Mouse (Mus musculus): Measurements from ENCODE around the gene Crim1. TPM values are rescaled to one million over a fixed set of nuclear protein-coding genes. Genes with fewer than 3 reads are reported as not detected.

Gene Crim1
- polyA plus RNA-seq, 1 experiment from 2014 or later, result 11.9 TPM

- Histone ChIP-seq H3K36me3 (ENCODE audit: control insufficient read depth, insufficient read depth, low read length) (no peaks in the 10 kb centered on the region; the same call in 1 of the 2 replicates), H3K4me1 (ENCODE audit: control insufficient read depth, insufficient read depth, low read length) (peaks cover 7% of the 10 kb centered on the region; the same call in 1 of the 2 replicates), H3K9ac (ENCODE audit: low read depth, low read length) (no peak overlapping the region), H3K4me2 (ENCODE audit: low read length) (no peak overlapping the region), H3K27me3 (ENCODE audit: control insufficient read depth, insufficient read depth, low read depth, low read length) (no peaks in the 10 kb centered on the region), H3K4me3 (ENCODE audit: low read depth, low read length) (no peak overlapping the region), H3K9me3 (replicated peaks; ENCODE audit: control insufficient read depth, low read length, poor library complexity, severe bottlenecking) (no peaks in the 10 kb centered on the region), H3K27ac (ENCODE audit: low read length) (peak overlapping the region; percentile 9; the same call in 1 of the 2 replicates)
- WGBS, result 65% methylated on average over 12 of the region's 12 CpGs
- peak; percentile 11; the same call in 1 of the 2 replicates for ATAC-seq
Measured at GRCm38 (mm10) chr17:78354871-78355270, 154.8 kb downstream of the Crim1 start.

- no peak for ATAC-seq
- 69% methylated on average over 8 of the region's 8 CpGs for WGBS
- H3K36me3 ChIP-seq (ENCODE audit: control insufficient read depth, insufficient read depth, low read length), result no peaks in the 10 kb centered on the region; the same call in 1 of the 2 replicates
Measured at GRCm38 (mm10) chr17:78355611-78356010, 155.6 kb downstream of the Crim1 start.

GRCm38 (mm10) chr17:78357753-78358152 is 157.7 kb downstream of the Crim1 start:
- no peak for ATAC-seq

More at GRCm38 (mm10) chr17:78355611-78356010, 155.6 kb downstream of the Crim1 start:
- no peak overlapping the region for H3K27ac ChIP-seq (ENCODE audit: low read length)
- no peaks in the 10 kb centered on the region for H3K27me3 ChIP-seq (ENCODE audit: control insufficient read depth, insufficient read depth, low read depth, low read length)
- peaks cover 3% of the 10 kb centered on the region; the same call in 1 of the 2 replicates for H3K4me1 ChIP-seq (ENCODE audit: control insufficient read depth, insufficient read depth, low read length)
- no peaks in the 10 kb centered on the region for H3K9me3 ChIP-seq (replicated peaks; ENCODE audit: control insufficient read depth, low read length, poor library complexity, severe bottlenecking)
- H3K4me3 ChIP-seq (ENCODE audit: low read depth, low read length), result no peak overlapping the region
- no peak overlapping the region for H3K4me2 ChIP-seq (ENCODE audit: low read length)
- H3K9ac ChIP-seq (ENCODE audit: low read depth, low read length), result no peak overlapping the region

DNA sequence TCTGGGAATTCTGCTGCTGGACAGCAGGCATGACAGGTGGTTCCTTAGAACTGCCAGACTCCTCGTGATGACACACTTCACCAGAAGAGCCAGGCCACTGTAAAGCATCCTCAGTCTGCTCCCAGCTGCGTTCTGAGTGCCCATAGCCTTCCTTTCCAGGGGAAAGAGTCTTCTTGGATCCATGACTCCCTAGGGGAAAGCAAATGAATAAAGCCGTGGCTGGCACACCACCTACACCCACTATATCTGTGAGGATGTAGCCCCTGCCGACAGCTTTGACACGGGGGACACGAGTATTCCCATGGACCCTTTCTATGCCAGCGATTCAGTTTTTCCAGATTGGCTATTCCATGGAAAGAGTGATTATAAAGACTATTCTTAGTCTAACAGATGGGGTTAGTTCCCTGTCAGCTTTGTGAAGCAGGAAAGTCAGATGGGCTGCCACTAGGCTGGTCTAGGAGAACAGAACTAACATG is 158.2 kb downstream of the Crim1 start:
- Histone ChIP-seq H3K4me2 (ENCODE audit: low read length) (no peak overlapping the region), H3K4me3 (ENCODE audit: low read depth, low read length) (no peak overlapping the region), H3K36me3 (ENCODE audit: control insufficient read depth, insufficient read depth, low read length) (no peaks in the 10 kb centered on the region; the same call in 1 of the 2 replicates), H3K9ac (ENCODE audit: low read depth, low read length) (no peak overlapping the region), H3K4me1 (ENCODE audit: control insufficient read depth, insufficient read depth, low read length) (0 out of 2 replicates have a peak, but pooled peaks cover 3% of the 10 kb centered on the region), H3K27ac (ENCODE audit: low read length) (no peak overlapping the region), H3K9me3 (replicated peaks; ENCODE audit: control insufficient read depth, low read length, poor library complexity, severe bottlenecking) (no peaks in the 10 kb centered on the region), H3K27me3 (ENCODE audit: control insufficient read depth, insufficient read depth, low read depth, low read length) (no peaks in the 10 kb centered on the region)
- 55% methylated on average over 7 of the region's 7 CpGs for WGBS
- ATAC-seq, result no peak

More at GRCm38 (mm10) chr17:78357753-78358152, 157.7 kb downstream of the Crim1 start:
- Histone ChIP-seq H3K27me3 (ENCODE audit: control insufficient read depth, insufficient read depth, low read depth, low read length) (no peaks in the 10 kb centered on the region), H3K4me3 (ENCODE audit: low read depth, low read length) (no peak overlapping the region), H3K9ac (ENCODE audit: low read depth, low read length) (no peak overlapping the region), H3K9me3 (replicated peaks; ENCODE audit: control insufficient read depth, low read length, poor library complexity, severe bottlenecking) (no peaks in the 10 kb centered on the region), H3K4me1 (ENCODE audit: control insufficient read depth, insufficient read depth, low read length) (0 out of 2 replicates have a peak, but pooled peaks cover 3% of the 10 kb centered on the region), H3K27ac (ENCODE audit: low read length) (no peak overlapping the region), H3K36me3 (ENCODE audit: control insufficient read depth, insufficient read depth, low read length) (no peaks in the 10 kb centered on the region; the same call in 1 of the 2 replicates), H3K4me2 (ENCODE audit: low read length) (no peak overlapping the region)
- 69% methylated on average over 4 of the region's 4 CpGs for WGBS

DNA sequence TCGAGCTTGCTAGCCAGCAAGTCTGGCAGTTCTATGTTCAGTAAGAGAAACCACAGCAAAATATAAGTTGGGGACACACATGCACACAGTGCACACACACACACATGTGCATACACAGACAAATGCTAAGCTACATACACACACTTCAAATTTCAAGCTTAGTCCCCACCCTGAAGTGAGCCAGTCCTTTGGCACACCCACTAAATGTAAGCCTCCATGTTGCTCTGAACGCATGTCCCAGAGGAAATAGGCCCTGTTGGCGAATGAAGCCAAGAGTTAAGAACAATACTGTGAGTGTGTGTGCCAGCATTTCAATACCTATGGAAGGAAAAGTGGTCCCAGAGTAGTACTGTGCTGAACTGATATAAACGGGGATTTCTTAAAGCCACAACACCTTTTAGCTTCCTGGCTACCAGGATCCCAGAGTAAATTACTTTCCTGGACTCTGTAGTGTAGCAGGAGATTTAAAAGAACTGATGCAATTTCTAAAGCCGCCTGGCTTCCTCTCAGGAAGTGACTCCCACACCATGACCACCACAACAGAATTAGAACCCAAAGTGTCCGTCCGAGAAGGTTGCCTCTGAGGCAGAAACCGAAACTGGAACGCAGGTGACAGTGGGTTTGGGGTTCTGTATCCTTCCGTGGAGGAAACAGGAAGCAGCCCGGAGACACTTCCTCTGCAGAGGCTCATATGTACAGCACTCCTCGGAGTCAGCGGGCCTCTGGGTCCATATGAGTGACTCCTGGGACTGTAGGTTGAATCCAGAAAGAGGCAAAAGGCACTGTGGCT is 162.1 kb downstream of the Crim1 start:
- no peaks in the 10 kb centered on the region for H3K27me3 ChIP-seq (ENCODE audit: control insufficient read depth, insufficient read depth, low read depth, low read length)
- WGBS, result 87% methylated on average over 13 of the region's 13 CpGs
- no peak for ATAC-seq
- H3K4me1 ChIP-seq (ENCODE audit: control insufficient read depth, insufficient read depth, low read length), result 0 out of 2 replicates have a peak, but pooled peaks cover 3% of the 10 kb centered on the region
- no peak overlapping the region for H3K9ac ChIP-seq (ENCODE audit: low read depth, low read length)
- no peaks in the 10 kb centered on the region for H3K36me3 ChIP-seq (ENCODE audit: control insufficient read depth, insufficient read depth, low read length)
- H3K9me3 ChIP-seq (replicated peaks; ENCODE audit: control insufficient read depth, low read length, poor library complexity, severe bottlenecking), result no peaks in the 10 kb centered on the region
- no peak overlapping the region for H3K27ac ChIP-seq (ENCODE audit: low read length)
- no peak overlapping the region for H3K4me3 ChIP-seq (ENCODE audit: low read depth, low read length)
- no peak overlapping the region for H3K4me2 ChIP-seq (ENCODE audit: low read length)

GRCm38 (mm10) chr17:78364555-78365302 is 164.7 kb downstream of the Crim1 start:
- 92% methylated on average over 23 of the region's 23 CpGs for WGBS

DNA sequence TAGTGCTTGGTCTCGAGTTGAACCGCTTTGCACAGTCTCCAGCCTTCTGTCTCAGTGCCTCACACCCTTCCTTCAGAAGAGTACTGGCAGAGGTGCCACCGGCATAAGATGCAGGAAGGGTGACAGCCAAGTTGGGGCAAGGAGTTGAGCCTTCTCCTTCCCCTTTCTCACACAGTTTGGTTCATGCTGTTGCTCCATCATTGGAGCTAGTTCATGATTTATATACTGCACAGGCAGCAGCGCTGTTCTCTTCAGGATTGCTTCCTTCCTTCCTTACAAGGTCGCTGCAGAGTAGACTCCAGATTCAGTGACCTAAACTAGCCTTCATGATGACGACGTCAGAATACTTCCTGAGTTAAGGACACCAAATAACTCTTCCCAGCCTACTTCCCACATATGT is 166.0 kb downstream of the Crim1 start:
- H3K9me3 ChIP-seq (replicated peaks; ENCODE audit: control insufficient read depth, low read length, poor library complexity, severe bottlenecking), result no peaks in the 10 kb centered on the region
- no peak overlapping the region for H3K27ac ChIP-seq (ENCODE audit: low read length)
- H3K27me3 ChIP-seq (ENCODE audit: control insufficient read depth, insufficient read depth, low read depth, low read length), result no peaks in the 10 kb centered on the region
- no peak for ATAC-seq
- WGBS, result 93% methylated on average over 7 of the region's 7 CpGs
- H3K36me3 ChIP-seq (ENCODE audit: control insufficient read depth, insufficient read depth, low read length), result peaks cover 10% of the 10 kb centered on the region
- no peak overlapping the region for H3K9ac ChIP-seq (ENCODE audit: low read depth, low read length)
- no peak overlapping the region for H3K4me2 ChIP-seq (ENCODE audit: low read length)
- no peak overlapping the region for H3K4me3 ChIP-seq (ENCODE audit: low read depth, low read length)
- no peaks in the 10 kb centered on the region for H3K4me1 ChIP-seq (ENCODE audit: control insufficient read depth, insufficient read depth, low read length)

More at GRCm38 (mm10) chr17:78364555-78365302, 164.7 kb downstream of the Crim1 start:
- Histone ChIP-seq H3K9me3 (replicated peaks; ENCODE audit: control insufficient read depth, low read length, poor library complexity, severe bottlenecking) (no peaks in the 10 kb centered on the region), H3K36me3 (ENCODE audit: control insufficient read depth, insufficient read depth, low read length) (peaks cover 10% of the 10 kb centered on the region), H3K9ac (ENCODE audit: low read depth, low read length) (no peak overlapping the region), H3K4me1 (ENCODE audit: control insufficient read depth, insufficient read depth, low read length) (no peaks in the 10 kb centered on the region), H3K4me2 (ENCODE audit: low read length) (no peak overlapping the region), H3K27me3 (ENCODE audit: control insufficient read depth, insufficient read depth, low read depth, low read length) (no peaks in the 10 kb centered on the region), H3K27ac (ENCODE audit: low read length) (no peak overlapping the region), H3K4me3 (ENCODE audit: low read depth, low read length) (no peak overlapping the region)
- no peak for ATAC-seq

- WGBS, result 41% methylated on average over 8 of the region's 8 CpGs
- no peaks in the 10 kb centered on the region for H3K9me3 ChIP-seq (replicated peaks; ENCODE audit: control insufficient read depth, low read length, poor library complexity, severe bottlenecking)
- H3K36me3 ChIP-seq (ENCODE audit: control insufficient read depth, insufficient read depth, low read length), result peaks cover 10% of the 10 kb centered on the region
- H3K4me3 ChIP-seq (ENCODE audit: low read depth, low read length), result no peak overlapping the region
- no peak overlapping the region for H3K9ac ChIP-seq (ENCODE audit: low read depth, low read length)
- H3K27me3 ChIP-seq (ENCODE audit: control insufficient read depth, insufficient read depth, low read depth, low read length), result no peaks in the 10 kb centered on the region
- H3K27ac ChIP-seq (ENCODE audit: low read length), result no peak overlapping the region
- peak; percentile 87 for ATAC-seq
- no peaks in the 10 kb centered on the region for H3K4me1 ChIP-seq (ENCODE audit: control insufficient read depth, insufficient read depth, low read length)
- H3K4me2 ChIP-seq (ENCODE audit: low read length), result no peak overlapping the region
Measured at GRCm38 (mm10) chr17:78368481-78368880, 168.4 kb downstream of the Crim1 start.
